Mouse (Mus musculus) granulocyte monocyte progenitor cell, adult 5-6 weeks (primary cell): ENCODE measurements around the gene Hist1h3d. TPM values are rescaled to one million over a fixed set of nuclear protein-coding genes. Genes with fewer than 3 reads are reported as not detected.
A peak's percentile ranks its signal among the peaks of the same experiment; 100 is the strongest.
"Not testable (repeated sequence)": the region's sequence is repeated elsewhere in the genome, so short reads cannot be mapped to it uniquely, and the experiment has no call there.

Experiments
- ATAC-seq: replicated peaks from 2 replicates; pipeline ENCODE4 v1.8.0; 2016; ENCODE audit warnings: mild to moderate bottlenecking, moderate TSS enrichment, inconsistent platforms; ENCODE audit not compliant: poor library complexity, severe bottlenecking
- total RNA-seq, 2 experiments: library from RNA; stranded (forward) in 1 of 2; stranded (reverse) in 1 of 2; fragments of 200-712, 200-1000 nt in 1 of 2; fragments of >200 nt in 1 of 2; fragmentation: Nextera tagmentation in 1 of 2; gene quantifications; 2 replicates each; pipeline ENCODE4 v1.2.3; 2014 to 2017

The Hist1h3d gene
- total RNA-seq, 2 experiments from 2014 or later, result 52.8 to 83.5 TPM

- ATAC-seq, result no peak
Observed at GRCm38 (mm10) chr13:23541497-23541896, 34.1 kb upstream of the Hist1h3d start.

GRCm38 (mm10) chr13:23542225-23542980 lies 33.2 kb upstream of the Hist1h3d start:
- not testable (repeated sequence) for ATAC-seq

- ATAC-seq, result peak; percentile 85
Observed at GRCm38 (mm10) chr13:23542999-23543607, 32.5 kb upstream of the Hist1h3d start, which contains the start of gene Hist1h2bh. TSS of gene Hist1h2bh (minus strand) at chr13:23543392.

GRCm38 (mm10) chr13:23543965-23544786 lies 31.4 kb upstream of the Hist1h3d start, which contains the start of gene Hist1h3f:
TSS of gene Hist1h3f (plus strand) at chr13:23544052.
- ATAC-seq, result peak; percentile 72

GRCm38 (mm10) chr13:23544787-23545120 lies 30.8 kb upstream of the Hist1h3d start:
- peak; percentile 27 for ATAC-seq

- ATAC-seq, result no peak
Observed at GRCm38 (mm10) chr13:23546694-23547093, 28.9 kb upstream of the Hist1h3d start.

GRCm38 (mm10) chr13:23550761-23551145 lies 24.8 kb upstream of the Hist1h3d start:
- no peak for ATAC-seq

GRCm38 (mm10) chr13:23551146-23551834 lies 24.3 kb upstream of the Hist1h3d start, which contains the start of gene Hist1h4f:
TSS of gene Hist1h4f (minus strand) at chr13:23551648.
- peak; percentile 63 for ATAC-seq

GRCm38 (mm10) chr13:23551931-23552914 lies 23.3 kb upstream of the Hist1h3d start:
- no peak for ATAC-seq

- no peak for ATAC-seq
Observed at GRCm38 (mm10) chr13:23552962-23553361, 22.6 kb upstream of the Hist1h3d start, which contains the start of gene Hist1h1d. TSS of gene Hist1h1d (plus strand) at chr13:23553262.

GRCm38 (mm10) chr13:23554393-23554792 lies 21.2 kb upstream of the Hist1h3d start:
- ATAC-seq, result no peak

GRCm38 (mm10) chr13:23554925-23555838 lies 20.4 kb upstream of the Hist1h3d start:
- ATAC-seq, result peak; percentile 64

- peak; percentile 59 for ATAC-seq
Observed at GRCm38 (mm10) chr13:23555839-23556416, 19.6 kb upstream of the Hist1h3d start.

- ATAC-seq, result no peak
Observed at GRCm38 (mm10) chr13:23556906-23557305, 18.7 kb upstream of the Hist1h3d start.

- not testable (repeated sequence) for ATAC-seq
Observed at GRCm38 (mm10) chr13:23560699-23561098, 14.9 kb upstream of the Hist1h3d start.

GRCm38 (mm10) chr13:23561531-23561882 lies 14.1 kb upstream of the Hist1h3d start:
- not testable (repeated sequence) for ATAC-seq

- peak; percentile 92 for ATAC-seq
Observed at GRCm38 (mm10) chr13:23561883-23562659, 13.5 kb upstream of the Hist1h3d start, which contains the start of gene Hist1h3e. TSS of gene Hist1h3e (minus strand) at chr13:23562369.
